Mouse (Mus musculus) limb, embryonic 14.5 days (tissue): Measurements from ENCODE around the gene Chchd5. TPM values are rescaled to one million over a fixed set of nuclear protein-coding genes. Genes with fewer than 3 reads are reported as not detected.

Source experiments
- ATAC-seq: fragments of 200-750 bp; cut with Nextera tagmentation; 2 replicates; pipeline ENCODE4 v1.8.0; 2017; ENCODE audit warnings: low read depth, moderate number of reproducible peaks, moderate TSS enrichment; ENCODE audit not compliant: low FRiP score
- DNase-seq: peaks from one replicate; pipeline ENCODE4 v3.0.0-alpha.2; 2015; ENCODE audit warnings: low spot score
- H3K27ac ChIP-seq: fragments of 300-500 bp; sonication (generic); replicated peaks from 2 replicates; pipeline ENCODE4 v1.5.1; 2014; ENCODE audit warnings: low read depth, mild to moderate bottlenecking, low read length, moderate library complexity, mixed read lengths
- H3K27me3 ChIP-seq: fragments of 300-500 bp; sonication (generic); 2 replicates; pipeline ENCODE4 v1.6.1; 2014; ENCODE audit warnings: low read length, mixed read lengths; ENCODE audit not compliant: control insufficient read depth, insufficient read depth
- H3K36me3 ChIP-seq: fragments of 300-500 bp; sonication (generic); 2 replicates; pipeline ENCODE4 v1.6.1; 2014; ENCODE audit warnings: mild to moderate bottlenecking, low read length, moderate library complexity, mixed read lengths; ENCODE audit not compliant: control insufficient read depth, insufficient read depth
- H3K4me1 ChIP-seq: fragments of 300-500 bp; sonication (generic); 2 replicates; pipeline ENCODE4 v1.6.1; 2014; ENCODE audit warnings: antibody characterized with exemption, low read length, mixed read lengths; ENCODE audit not compliant: control insufficient read depth, insufficient read depth
- H3K4me2 ChIP-seq: fragments of 300-500 bp; sonication (generic); replicated peaks from 2 replicates; pipeline ENCODE4 v1.6.1; 2014; ENCODE audit warnings: low read depth, mild to moderate bottlenecking, low read length, moderate library complexity; ENCODE audit not compliant: severe bottlenecking
- H3K4me3 ChIP-seq: fragments of 300-500 bp; sonication (generic); replicated peaks from 2 replicates; pipeline ENCODE4 v1.5.1; 2014; ENCODE audit warnings: low read length
- H3K9ac ChIP-seq: fragments of 300-500 bp; sonication (generic); 2 replicates; pipeline ENCODE4 v1.6.1; 2014; ENCODE audit warnings: mild to moderate bottlenecking, low read depth, low read length, moderate library complexity; ENCODE audit not compliant: severe bottlenecking
- H3K9me3 ChIP-seq: fragments of 300-500 bp; sonication (generic); 2 replicates; pipeline ENCODE4 v1.6.1; 2016; ENCODE audit warnings: low read length; ENCODE audit not compliant: control insufficient read depth
- POLR2A ChIP-seq: fragments of 200-500 bp; IDR thresholded peaks from 2 replicates; pipeline ENCODE4 v1.8.0; 2012; ENCODE audit warnings: inconsistent platforms, mild to moderate bottlenecking, moderate library complexity, borderline replicate concordance; ENCODE audit not compliant: insufficient read depth, insufficient read length; ENCODE audit errors: extremely low read depth
- WGBS: fragments of 180-500 bp; shearing (Covaris S2); extraction: QIAGEN DNeasy Blood & Tissue Kit; methylation state at CpG from one replicate; pipeline ENCODE4 v1.1.7; 2014; 5-methylcytosine and 5-hydroxymethylcytosine counted together
- polyA plus RNA-seq, 2 experiments: library from polyadenylated mRNA; depleted of rRNA in 1 of 2; stranded (reverse) in 1 of 2; unstranded in 1 of 2; fragments of >200 nt; fragmentation: Nextera tagmentation in 1 of 2; extraction: Ambion mirVana in 1 of 2; gene quantifications; 2 replicates each; pipeline versions ENCODE4 v1.2.1 to v1.2.3; 2012 to 2014

The Chchd5 gene
- polyA plus RNA-seq, 2 experiments, result 32.3 to 32.7 TPM

DNA sequence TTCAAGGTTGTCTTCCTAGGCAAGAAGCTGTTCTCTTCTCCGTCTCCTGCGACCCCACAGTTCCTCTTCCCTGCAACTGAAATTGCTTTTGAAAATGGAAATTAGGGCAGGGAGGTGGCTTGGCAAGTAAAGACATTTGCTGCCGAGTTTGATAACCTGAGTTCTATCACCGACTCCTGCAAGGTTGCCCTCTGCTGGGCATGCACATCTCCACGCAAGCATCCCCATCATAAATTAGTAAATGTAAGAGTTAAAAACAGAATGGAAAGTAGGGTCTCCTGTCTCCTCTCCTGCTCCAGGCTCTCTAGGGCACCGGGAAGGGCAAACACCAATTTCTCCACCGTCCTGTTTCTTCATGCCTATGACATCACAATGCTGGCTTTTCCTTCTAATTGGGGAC, 2.7 kb downstream of the Chchd5 start:
- peaks cover 7% of the 10 kb centered on the region for H3K4me1 ChIP-seq
- H3K4me3 ChIP-seq, result no peak overlapping the region
- H3K27ac ChIP-seq, result no peak overlapping the region
- 0 out of 2 replicates have a peak, but pooled peaks cover 8% of the 10 kb centered on the region for H3K9me3 ChIP-seq
- 96% methylated on average over 7 of the region's 7 CpGs for WGBS
- H3K27me3 ChIP-seq, result no peaks in the 10 kb centered on the region
- peaks cover 28% of the 10 kb centered on the region for H3K36me3 ChIP-seq
- H3K4me2 ChIP-seq, result no peak overlapping the region
- H3K9ac ChIP-seq, result no peak overlapping the region
- no peak for TF ChIP-seq POLR2A
- DNase-seq, result no peak
- no peak for ATAC-seq

DNA sequence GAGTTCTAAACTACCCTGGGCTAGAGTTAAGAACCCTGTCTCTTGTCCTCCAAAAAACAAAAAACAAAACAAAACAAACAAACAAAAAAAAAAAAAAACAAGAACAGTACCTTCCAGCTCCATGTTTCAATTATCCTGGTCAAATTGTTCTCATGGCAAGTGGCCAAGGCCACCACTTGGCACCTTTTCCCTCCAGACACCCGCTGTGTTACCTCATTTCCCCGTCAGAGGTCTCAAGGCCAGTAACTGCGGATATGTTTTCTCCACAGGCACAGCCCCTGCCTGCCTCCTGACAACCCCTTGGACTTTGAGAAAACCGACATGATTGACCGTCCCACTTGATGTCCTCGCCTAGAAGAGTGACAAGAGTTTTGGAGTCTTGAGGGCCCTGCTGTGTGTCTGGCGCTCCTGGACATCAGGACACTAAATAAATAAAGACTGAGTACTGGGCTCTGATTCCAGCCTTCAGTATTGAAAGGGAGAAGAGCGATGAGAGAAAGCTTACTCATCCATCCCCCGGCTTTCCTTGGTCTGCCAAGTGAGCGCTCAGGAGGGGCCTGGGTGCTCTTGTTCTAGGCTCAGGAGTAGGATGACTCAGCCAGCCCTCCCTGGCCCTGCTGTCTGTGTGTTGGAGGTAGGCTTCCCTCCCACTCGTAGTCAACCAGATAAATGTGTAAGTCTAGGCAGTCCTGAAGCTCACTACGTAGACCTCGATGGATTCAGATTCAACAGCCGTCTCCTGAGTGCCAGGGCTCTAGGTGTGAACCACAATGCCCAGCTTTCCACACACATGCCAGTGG, 3.7 kb downstream of the Chchd5 start:
- no peak for DNase-seq
- Histone ChIP-seq H3K27me3 (no peaks in the 10 kb centered on the region), H3K4me3 (no peak overlapping the region), H3K4me2 (no peak overlapping the region), H3K36me3 (peaks cover 23% of the 10 kb centered on the region), H3K27ac (no peak overlapping the region), H3K9ac (no peak overlapping the region), H3K9me3 (0 out of 2 replicates have a peak, but pooled peaks cover 8% of the 10 kb centered on the region), H3K4me1 (peaks cover 7% of the 10 kb centered on the region)
- no peak for ATAC-seq
- TF ChIP-seq POLR2A, result no peak
- WGBS, result 95% methylated on average over 14 of the region's 14 CpGs

DNA sequence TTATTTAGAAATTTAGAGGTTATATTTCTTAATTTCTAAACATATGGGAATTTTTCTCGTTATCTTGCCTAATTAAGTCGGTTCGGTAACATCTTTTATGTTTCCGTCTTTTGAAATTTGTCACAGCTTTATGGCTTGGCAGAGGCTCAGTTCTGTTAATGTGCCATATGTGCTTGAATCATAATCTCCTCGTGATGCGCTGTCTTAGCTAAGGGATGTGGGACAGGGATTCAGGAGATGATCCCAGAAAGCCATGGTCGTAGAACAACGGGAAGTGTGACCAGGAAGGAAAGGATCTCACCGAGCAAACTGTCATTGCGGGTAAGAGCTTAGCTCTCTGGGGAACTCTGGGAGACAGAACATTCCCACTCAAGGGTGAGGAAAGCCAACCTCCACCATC, 10.4 kb downstream of the Chchd5 start:
- WGBS, result 85% methylated on average over 10 of the region's 10 CpGs
- H3K27ac ChIP-seq, result no peak overlapping the region
- ATAC-seq (no peak), DNase-seq (no peak)
- no peak overlapping the region for H3K4me2 ChIP-seq
- no peak overlapping the region for H3K9ac ChIP-seq
- H3K36me3 ChIP-seq, result no peaks in the 10 kb centered on the region
- no peak for TF ChIP-seq POLR2A
- H3K4me3 ChIP-seq, result no peak overlapping the region
- no peaks in the 10 kb centered on the region for H3K27me3 ChIP-seq
- H3K9me3 ChIP-seq, result no peaks in the 10 kb centered on the region
- H3K4me1 ChIP-seq, result no peaks in the 10 kb centered on the region

DNA sequence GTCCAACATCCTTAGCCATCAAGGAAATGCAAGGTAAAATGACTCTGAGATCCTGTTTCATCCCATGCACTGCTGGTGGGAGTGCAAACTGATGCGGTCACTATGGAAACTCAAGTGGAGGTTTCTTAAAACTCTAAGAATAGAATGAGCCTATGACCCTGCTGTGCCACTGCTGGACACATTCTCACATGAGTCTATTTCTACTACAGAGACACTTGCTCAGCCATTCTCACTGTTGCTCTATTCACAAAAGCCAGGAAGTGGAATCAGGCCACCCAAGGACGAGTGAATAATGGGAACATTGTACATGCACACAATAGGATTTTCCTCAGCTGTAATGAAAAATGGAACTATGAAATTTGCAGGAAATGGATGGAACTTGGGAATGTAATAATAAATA, 19.3 kb downstream of the Chchd5 start:
- no peak overlapping the region for H3K4me3 ChIP-seq
- no peaks in the 10 kb centered on the region for H3K27me3 ChIP-seq
- TF ChIP-seq POLR2A, result no peak
- DNase-seq (no peak), ATAC-seq (no peak)
- H3K9me3 ChIP-seq, result no peaks in the 10 kb centered on the region
- no peaks in the 10 kb centered on the region for H3K4me1 ChIP-seq
- H3K36me3 ChIP-seq, result no peaks in the 10 kb centered on the region
- H3K4me2 ChIP-seq, result no peak overlapping the region
- WGBS, result 66% methylated on average over 2 of the region's 2 CpGs
- no peak overlapping the region for H3K27ac ChIP-seq
- H3K9ac ChIP-seq, result no peak overlapping the region

DNA sequence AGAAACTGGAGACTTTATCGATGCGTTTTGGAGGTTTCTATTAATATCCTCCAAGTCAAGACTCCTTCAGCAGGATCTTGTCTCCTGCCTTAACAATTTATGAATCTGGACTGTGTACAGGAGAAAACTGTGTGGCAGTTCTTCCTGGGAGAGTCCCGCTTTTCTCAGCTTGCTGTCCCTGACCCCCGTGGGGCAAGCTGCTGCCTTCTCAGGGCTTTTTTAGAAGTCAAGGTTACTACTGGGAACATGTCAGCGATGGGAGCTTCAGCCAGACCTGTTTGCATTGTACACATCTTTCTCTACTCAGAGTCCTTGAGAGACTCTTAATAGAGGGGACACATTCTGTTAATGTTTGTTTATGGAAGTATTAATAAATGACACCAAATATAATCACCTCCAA, 20.9 kb downstream of the Chchd5 start:
- Histone ChIP-seq H3K4me3 (no peak overlapping the region), H3K36me3 (no peaks in the 10 kb centered on the region), H3K27me3 (no peaks in the 10 kb centered on the region), H3K9me3 (no peaks in the 10 kb centered on the region), H3K4me1 (no peaks in the 10 kb centered on the region), H3K4me2 (no peak overlapping the region), H3K27ac (no peak overlapping the region), H3K9ac (no peak overlapping the region)
- DNase-seq (no peak), ATAC-seq (no peak)
- TF ChIP-seq POLR2A, result no peak
- WGBS, result 82% methylated on average over 5 of the region's 5 CpGs
